Mouse (Mus musculus): ENCODE measurements around the gene Gm49366. TPM values are rescaled to one million over a fixed set of nuclear protein-coding genes. Genes with fewer than 3 reads are reported as not detected.
"Not testable (repeated sequence)": the region's sequence is repeated elsewhere in the genome, so short reads cannot be mapped to it uniquely, and the experiment has no call there.

Gene Gm49366
- total and polyA plus RNA-seq, 3 experiments = not detected

DNA sequence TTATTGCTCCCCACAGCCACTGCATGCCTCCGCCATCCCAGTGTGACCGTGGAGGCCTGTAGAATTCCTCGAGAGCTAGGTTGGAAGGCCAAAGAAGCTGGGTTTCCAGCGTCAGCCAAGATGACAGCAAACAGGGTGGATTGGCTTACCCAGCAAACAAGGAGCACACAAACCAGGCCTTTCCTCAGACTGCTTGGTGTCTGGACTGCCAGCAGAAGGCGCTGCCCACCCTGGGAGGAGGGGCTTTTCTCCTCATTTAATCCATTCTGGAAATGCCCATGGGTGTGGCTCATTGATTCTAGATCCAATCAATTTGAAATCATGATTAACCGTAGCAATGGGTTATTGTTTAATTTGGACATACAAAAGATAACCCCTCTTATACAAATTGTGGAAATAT lies 25.6 kb upstream of the Gm49366 start:
- H3K4me3 ChIP-seq (replicated peaks in 1 of 3; ENCODE audit: low read depth in 2 of 3, low read length in 2 of 3, poor library complexity in 1 of 3) = no peak overlapping the region
- no peaks in the 10 kb centered on the region for H3K9me3 ChIP-seq (replicated peaks; ENCODE audit: low read length)
- H3K4me2 ChIP-seq (ENCODE audit: insufficient read depth, low read depth, poor library complexity, severe bottlenecking) = no peak overlapping the region
- no peak for DNase-seq (ENCODE audit: extremely low read depth)
- no peaks in the 10 kb centered on the region for H3K36me3 ChIP-seq (replicated peaks in 1 of 2; ENCODE audit: control insufficient read depth in 1 of 2, insufficient read depth in 1 of 2, low read length in 1 of 2)
- dilution Hi-C loops (cut with MboI; ENCODE audit: extremely low pct_ligation_motif_present, extremely low pct_unique_long_range_greater_than_20kb, low sequenced_read_pairs) (no loop called here), in situ Hi-C loops (cut with MboI; ENCODE audit: low pct_ligation_motif_present, low pct_unique_long_range_greater_than_20kb, low sequenced_read_pairs) (no loop called here)
- H3K4me1 ChIP-seq (ENCODE audit: control insufficient read depth in 1 of 2, insufficient read depth in 2 of 2) = peaks cover 3 to 9% of the 10 kb centered on the region in 2 experiments; a peak in 2 of 4 replicates
- H3K9ac ChIP-seq (ENCODE audit: insufficient read depth, low read depth) = no peak overlapping the region
- H3K27me3 ChIP-seq (replicated peaks) = no peaks in the 10 kb centered on the region
- H3K79me2 ChIP-seq (replicated peaks; ENCODE audit: control insufficient read depth, extremely low read depth, insufficient read depth, poor library complexity, severe bottlenecking) = no peaks in the 10 kb centered on the region
- TF ChIP-seq IRF4 (IDR thresholded peaks at IDR 0.05; ENCODE audit: low read depth, low read length) (no peak), POLR2AphosphoS2 (IDR thresholded peaks at IDR 0.05; ENCODE audit: low read depth, low read length) (no peak), HCFC1 (IDR thresholded peaks at IDR 0.05; ENCODE audit: low read depth, low read length) (no peak), ZC3H11A (IDR thresholded peaks at IDR 0.05; ENCODE audit: low read depth, low read length) (no peak), CTCF (conservative IDR thresholded peaks at IDR 0.05 in 1 of 2, IDR thresholded peaks at IDR 0.05 in 1 of 2; ENCODE audit: low read depth in 2 of 2, low read length in 2 of 2) (peak in 1 of 2 experiments; percentile 44; a peak in 2 of 4 replicates), RAD21 (IDR thresholded peaks at IDR 0.05; ENCODE audit: low read depth, low read length) (no peak; the same call in 1 of the 2 replicates), GABPA (IDR thresholded peaks at IDR 0.05; ENCODE audit: insufficient replicate concordance, low read depth, low read length) (no peak)
- no peak overlapping the region for H3K27ac ChIP-seq (ENCODE audit: insufficient read depth, low read depth)

DNA sequence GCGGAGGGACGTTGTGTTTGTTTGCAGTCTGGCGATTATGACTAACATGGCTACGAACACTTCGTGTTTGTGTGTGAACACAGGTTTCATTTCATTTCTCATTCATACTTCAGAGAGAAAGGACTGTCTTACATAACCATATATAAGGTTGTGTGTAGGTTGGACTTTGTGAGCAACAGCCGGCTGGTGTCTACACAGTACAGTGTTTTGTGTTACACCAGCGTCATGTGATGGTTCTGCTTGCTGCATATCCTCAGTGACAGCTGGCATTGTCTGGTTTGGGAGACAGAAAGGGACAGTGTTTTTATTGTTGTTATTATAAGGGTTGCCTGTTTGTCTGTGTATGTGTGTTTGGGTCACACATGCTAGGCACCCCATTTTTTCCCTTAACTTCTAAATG lies 25.0 kb upstream of the Gm49366 start:
- no peaks in the 10 kb centered on the region for H3K79me2 ChIP-seq (replicated peaks; ENCODE audit: control insufficient read depth, extremely low read depth, insufficient read depth, poor library complexity, severe bottlenecking)
- no peak overlapping the region for H3K27ac ChIP-seq (ENCODE audit: insufficient read depth, low read depth)
- in situ Hi-C loops (cut with MboI; ENCODE audit: low pct_ligation_motif_present, low pct_unique_long_range_greater_than_20kb, low sequenced_read_pairs) (no loop called here), dilution Hi-C loops (cut with MboI; ENCODE audit: extremely low pct_ligation_motif_present, extremely low pct_unique_long_range_greater_than_20kb, low sequenced_read_pairs) (no loop called here)
- H3K9ac ChIP-seq (ENCODE audit: insufficient read depth, low read depth) = no peak overlapping the region
- no peaks in the 10 kb centered on the region for H3K9me3 ChIP-seq (replicated peaks; ENCODE audit: low read length)
- no peak for TF ChIP-seq BHLHE40 (IDR thresholded peaks at IDR 0.05; ENCODE audit: low read depth, low read length)
- no peak for TF ChIP-seq SIN3A (IDR thresholded peaks at IDR 0.05; ENCODE audit: low read length)
- TF ChIP-seq ETS1 (conservative IDR thresholded peaks at IDR 0.05; ENCODE audit: low read depth, low read length) = no peak
- no peak for TF ChIP-seq CHD2 (IDR thresholded peaks at IDR 0.05; ENCODE audit: low read length)
- H3K4me1 ChIP-seq (ENCODE audit: control insufficient read depth in 1 of 2, insufficient read depth in 2 of 2) = peaks cover 3 to 9% of the 10 kb centered on the region in 2 experiments; a peak in 2 of 4 replicates
- no peak overlapping the region for H3K4me3 ChIP-seq (replicated peaks in 1 of 3; ENCODE audit: low read depth in 2 of 3, low read length in 2 of 3, poor library complexity in 1 of 3)
- H3K27me3 ChIP-seq (replicated peaks) = no peaks in the 10 kb centered on the region
- no peak for DNase-seq (ENCODE audit: extremely low read depth)
- no peak overlapping the region for H3K4me2 ChIP-seq (ENCODE audit: insufficient read depth, low read depth, poor library complexity, severe bottlenecking)
- H3K36me3 ChIP-seq (replicated peaks in 1 of 2; ENCODE audit: control insufficient read depth in 1 of 2, insufficient read depth in 1 of 2, low read length in 1 of 2) = no peaks in the 10 kb centered on the region

DNA sequence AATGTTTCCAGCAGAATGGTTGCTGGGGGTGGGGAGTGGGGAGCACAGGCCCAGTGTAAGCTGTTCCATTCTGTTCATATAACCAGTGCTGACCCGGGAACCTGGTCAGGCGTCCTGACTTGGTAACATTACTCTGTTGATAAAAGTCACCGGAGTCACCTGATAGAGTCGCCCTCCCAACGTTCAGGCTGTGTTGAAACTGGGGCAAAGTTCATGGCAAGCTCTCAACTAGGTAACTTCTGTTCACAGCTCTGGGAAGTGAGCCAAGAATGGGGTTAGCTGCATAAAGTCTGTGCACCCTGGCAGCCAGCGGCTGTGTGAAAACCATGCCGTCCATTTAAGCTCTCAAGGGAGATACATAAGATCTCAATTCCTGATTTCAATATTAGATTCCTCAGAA lies 18.2 kb upstream of the Gm49366 start:
- in situ Hi-C loops (cut with MboI; ENCODE audit: low pct_ligation_motif_present, low pct_unique_long_range_greater_than_20kb, low sequenced_read_pairs); H3K9ac ChIP-seq (ENCODE audit: insufficient read depth, low read depth); H3K79me2 ChIP-seq (replicated peaks; ENCODE audit: control insufficient read depth, extremely low read depth, insufficient read depth, poor library complexity, severe bottlenecking); H3K36me3 ChIP-seq (replicated peaks in 1 of 2; ENCODE audit: control insufficient read depth in 1 of 2, insufficient read depth in 1 of 2, low read length in 1 of 2); H3K9me3 ChIP-seq (replicated peaks; ENCODE audit: low read length); H3K4me2 ChIP-seq (ENCODE audit: insufficient read depth, low read depth, poor library complexity, severe bottlenecking); H3K27ac ChIP-seq (ENCODE audit: insufficient read depth, low read depth); DNase-seq (ENCODE audit: extremely low read depth); H3K4me1 ChIP-seq (ENCODE audit: control insufficient read depth in 1 of 2, insufficient read depth in 2 of 2); dilution Hi-C loops (cut with MboI; ENCODE audit: extremely low pct_ligation_motif_present, extremely low pct_unique_long_range_greater_than_20kb, low sequenced_read_pairs); H3K4me3 ChIP-seq (replicated peaks in 1 of 3; ENCODE audit: low read depth in 2 of 3, low read length in 2 of 3, poor library complexity in 1 of 3); H3K27me3 ChIP-seq (replicated peaks): not testable (repeated sequence)

Data from CH12.LX (cell line).